In genomic region chr14:21119653-21120313, GRCm38 (mm10) we compare ENCODE assay signal across 16 mouse cellular contexts.
A peak's percentile ranks its signal among the peaks of the same experiment; 100 is the strongest.
DNase-seq lines count a peak whose midpoint lies in the region; ATAC-seq lines count a peak whose summit lies in the region.
"Had no signal": no experiment of that assay in that cellular context is flagged by ENCODE, and none has a peak within 500 bp of the region (broad histone marks: within the 10 kb centered on the region; RNA-seq: fewer than 3 reads in every experiment).

No protein-coding gene starts in this region.

- DNase-seq in heart, adult 9 months (ENCODE audit: low spot score in 2 of 2) = no peak
- no peak for DNase-seq in heart, embryonic 10.5 days (ENCODE audit: low spot score)
- peak; percentile 14 to 26 for DNase-seq in B cell, adult 2 months
- DNase-seq in heart, postnatal 10 days = peak; percentile 29 to 39
- no peak for DNase-seq in layer of hippocampus, adult 9-11 months
- DNase-seq: adrenal gland, adult 2 months; cerebellum, adult 9-11 months had no signal

- intact Hi-C loops in heart, postnatal 10 days (cut with DNase I) = loop anchor here (2.0 to 10.0 kb wide), 2 partner anchors 621 to 725 kb away; partner anchors contain the start of gene Comtd1

- H3K9me3 ChIP-seq in heart, embryonic 11.5 days (replicated peaks; ENCODE audit: control insufficient read depth, low read length) = no peaks in the 10 kb centered on the region
- H3K9me3 ChIP-seq in heart, embryonic 15.5 days (replicated peaks) = no peaks in the 10 kb centered on the region
- H3K9me3 ChIP-seq in heart, embryonic 10.5 days = no peaks in the 10 kb centered on the region
- H3K9me3 ChIP-seq: embryonic facial prominence, embryonic 13.5 days; forebrain, embryonic 13.5 days; hindbrain, embryonic 12.5 days had no signal

- ATAC-seq in heart, embryonic 11.5 days (replicated peaks; ENCODE audit: insufficient number of reproducible peaks, low FRiP score, low TSS enrichment) = no peak
- ATAC-seq in heart, embryonic 15.5 days (replicated peaks; ENCODE audit: insufficient number of reproducible peaks, insufficient read depth, low FRiP score, low read depth) = no peak
- ATAC-seq: forebrain, embryonic 13.5 days; forebrain, postnatal 0 days; hindbrain, embryonic 16.5 days; inflammation-experienced regulatory T-cells, adult 6 months; intestine, postnatal 0 days had no signal

- H3K27ac ChIP-seq in heart, embryonic 11.5 days (ENCODE audit: low read depth, low read length) = peak overlapping the region; percentile 46; the same call in 1 of the 2 replicates
- peak overlapping the region; percentile 51; the same call in 1 of the 2 replicates for H3K27ac ChIP-seq in heart, embryonic 15.5 days
- H3K27ac ChIP-seq in heart, embryonic 10.5 days = no peak overlapping the region
- H3K27ac ChIP-seq: embryonic facial prominence, embryonic 13.5 days; forebrain, embryonic 13.5 days; hindbrain, embryonic 12.5 days had no signal

- H3K27me3 ChIP-seq in heart, embryonic 11.5 days (ENCODE audit: control insufficient read depth, insufficient read depth, low read length) = no peaks in the 10 kb centered on the region
- H3K27me3 ChIP-seq in heart, embryonic 15.5 days = no peaks in the 10 kb centered on the region
- no peaks in the 10 kb centered on the region for H3K27me3 ChIP-seq in heart, embryonic 10.5 days (ENCODE audit: insufficient read depth, poor library complexity, severe bottlenecking)
- H3K27me3 ChIP-seq: embryonic facial prominence, embryonic 13.5 days; forebrain, embryonic 13.5 days; hindbrain, embryonic 12.5 days had no signal

- 64% methylated on average over 9 of the region's 9 CpGs for WGBS in heart, embryonic 11.5 days (ENCODE audit: insufficient replicate concordance)
- WGBS in heart, embryonic 15.5 days = 59% methylated on average over 9 of the region's 9 CpGs
- WGBS in heart, embryonic 10.5 days = 76% methylated on average over 9 of the region's 9 CpGs

- H3K4me2 ChIP-seq in heart, embryonic 11.5 days = no peak overlapping the region
- H3K4me2 ChIP-seq in heart, embryonic 15.5 days = peak overlapping the region; percentile 10; the same call in 1 of the 2 replicates
- H3K4me2 ChIP-seq: embryonic facial prominence, embryonic 13.5 days; forebrain, embryonic 13.5 days; hindbrain, embryonic 12.5 days had no signal

- no peaks in the 10 kb centered on the region for H3K36me3 ChIP-seq in heart, embryonic 11.5 days (ENCODE audit: control insufficient read depth, insufficient read depth, low read length)
- no peaks in the 10 kb centered on the region for H3K36me3 ChIP-seq in heart, embryonic 15.5 days
- no peaks in the 10 kb centered on the region for H3K36me3 ChIP-seq in heart, embryonic 10.5 days
- H3K36me3 ChIP-seq: hindbrain, embryonic 12.5 days had no signal

- H3K9ac ChIP-seq in heart, embryonic 11.5 days (ENCODE audit: low read depth, low read length) = no peak overlapping the region
- H3K9ac ChIP-seq in heart, embryonic 15.5 days = no peak overlapping the region
- H3K9ac ChIP-seq: embryonic facial prominence, embryonic 13.5 days; forebrain, embryonic 13.5 days; forebrain, postnatal 0 days; hindbrain, embryonic 12.5 days had no signal

- peaks cover 15% of the 10 kb centered on the region for H3K4me1 ChIP-seq in heart, embryonic 11.5 days (ENCODE audit: control insufficient read depth, insufficient read depth, low read length)
- peaks cover 18% of the 10 kb centered on the region for H3K4me1 ChIP-seq in heart, embryonic 15.5 days (replicated peaks)
- peaks cover 33% of the 10 kb centered on the region; the same call in 1 of the 2 replicates for H3K4me1 ChIP-seq in heart, embryonic 10.5 days
- H3K4me1 ChIP-seq: embryonic facial prominence, embryonic 13.5 days; forebrain, embryonic 13.5 days; hindbrain, embryonic 12.5 days had no signal

- H3K4me3 ChIP-seq in heart, embryonic 11.5 days (ENCODE audit: low read depth, low read length) = no peak overlapping the region
- H3K4me3 ChIP-seq in heart, embryonic 15.5 days = no peak overlapping the region
- no peak overlapping the region for H3K4me3 ChIP-seq in heart, embryonic 10.5 days
- H3K4me3 ChIP-seq: embryonic facial prominence, embryonic 13.5 days; forebrain, embryonic 13.5 days; hindbrain, embryonic 12.5 days had no signal

Comparison
In these comparisons a context has a peak if more than half of its experiments do, and no peak if none do; other contexts are left out.
1. DNase-seq: peak in B cell, adult 2 months (2 of 2) and heart, postnatal 10 days (2 of 2); none in heart, adult 9 months (0 of 2), heart, embryonic 10.5 days (single experiment) and layer of hippocampus, adult 9-11 months (single experiment).